Mouse (Mus musculus) testis, adult 2 months (tissue): ENCODE results near the gene Gpr55. TPM values are rescaled to one million over a fixed set of nuclear protein-coding genes. Genes with fewer than 3 reads are reported as not detected.
A peak's percentile ranks its signal among the peaks of the same experiment; 100 is the strongest.

Experiments used
- H3K27ac ChIP-seq: fragments of 200-500 bp; 2 replicates; pipeline ENCODE4 v1.5.1; 2012; ENCODE audit warnings: low read depth, low read length; ENCODE audit not compliant: control insufficient read depth, insufficient read depth
- H3K27me3 ChIP-seq: fragments of 200-500 bp; 2 replicates; pipeline ENCODE4 v1.6.1; 2012; ENCODE audit warnings: mild to moderate bottlenecking, low read length, moderate library complexity; ENCODE audit not compliant: control insufficient read depth, insufficient read depth
- H3K36me3 ChIP-seq: fragments of 200-500 bp; 2 replicates; pipeline ENCODE4 v1.6.1; 2012; ENCODE audit warnings: mild to moderate bottlenecking, low read length; ENCODE audit not compliant: control insufficient read depth, insufficient read depth
- H3K4me1 ChIP-seq: fragments of 200-500 bp; 2 replicates; pipeline ENCODE4 v1.6.1; 2012; ENCODE audit warnings: low read length; ENCODE audit not compliant: control insufficient read depth, insufficient read depth
- H3K4me3 ChIP-seq: fragments of 200-500 bp; 2 replicates; pipeline ENCODE4 v1.5.1; 2012; ENCODE audit warnings: low read depth, mild to moderate bottlenecking, low read length, moderate library complexity, mixed read lengths; ENCODE audit not compliant: control insufficient read depth
- CTCF ChIP-seq: fragments of 200-500 bp; IDR thresholded peaks from 2 replicates; pipeline ENCODE4 v1.5.1; 2012; ENCODE audit warnings: low read depth, mild to moderate bottlenecking, inconsistent platforms, low read length, moderate library complexity; ENCODE audit not compliant: control insufficient read depth, insufficient read depth, insufficient replicate concordance
- POLR2A ChIP-seq: fragments of 200-500 bp; IDR thresholded peaks from 2 replicates; pipeline ENCODE4 v1.6.1; 2012; ENCODE audit warnings: low read depth, mild to moderate bottlenecking, inconsistent platforms, low read length, moderate library complexity; ENCODE audit not compliant: control insufficient read depth
- polyA plus RNA-seq: library from polyadenylated mRNA; depleted of rRNA; stranded (reverse); fragments of >200 nt; gene quantifications from 2 replicates; pipeline ENCODE4 v1.2.3, GENCODE M21; 2012; rRNA removed

Gene Gpr55
- polyA plus RNA-seq: 4.2 and 5.2 TPM in 2 replicates

DNA sequence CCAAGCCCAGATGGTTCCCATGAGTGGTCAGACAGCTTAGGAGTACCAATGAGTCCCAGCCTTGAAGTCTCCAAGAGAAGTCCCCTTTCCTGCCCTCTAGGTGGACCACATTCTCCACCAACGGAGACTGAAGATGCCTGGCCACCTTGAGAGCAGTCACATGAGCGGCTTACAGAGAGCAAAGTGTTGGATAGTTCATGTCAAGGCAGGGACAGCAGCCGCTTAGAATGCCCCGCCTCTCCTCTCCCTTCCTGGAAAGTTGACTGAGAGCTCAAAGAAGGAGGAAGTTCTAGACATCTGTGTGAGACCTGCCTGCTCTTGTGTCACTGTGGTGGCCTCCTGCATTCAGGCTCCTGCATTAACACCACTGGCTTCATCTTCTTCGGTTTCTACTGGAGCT is at the start of gene Gpr55:
Gene Gpr55 (minus strand): TSS at position 135 of the 400 bp plus-strand sequence.
- no peaks in the 10 kb centered on the region for H3K36me3 ChIP-seq
- no peak within 1 kb of the TSS for H3K4me3 ChIP-seq
- H3K27ac ChIP-seq: no peak within 1 kb of the TSS
- no peaks in the 10 kb centered on the region for H3K27me3 ChIP-seq
- H3K4me1 ChIP-seq: no peaks in the 10 kb centered on the region
- TF ChIP-seq POLR2A: no peak

GRCm38 (mm10) chr1:86007778-86008177 is 47.0 kb upstream of the Gpr55 start:
- Histone ChIP-seq H3K27ac (no peak overlapping the region), H3K4me1 (no peaks in the 10 kb centered on the region), H3K4me3 (no peak overlapping the region), H3K36me3 (no peaks in the 10 kb centered on the region), H3K27me3 (no peaks in the 10 kb centered on the region)
- peak; percentile 75; the same call in 1 of the 2 replicates for TF ChIP-seq CTCF
- no peak for TF ChIP-seq POLR2A

GRCm38 (mm10) chr1:86006040-86006439 is 45.2 kb upstream of the Gpr55 start:
- Histone ChIP-seq H3K27me3 (no peaks in the 10 kb centered on the region), H3K27ac (no peak overlapping the region), H3K4me3 (no peak overlapping the region), H3K36me3 (no peaks in the 10 kb centered on the region), H3K4me1 (no peaks in the 10 kb centered on the region)
- TF ChIP-seq POLR2A (no peak), CTCF (no peak)

DNA sequence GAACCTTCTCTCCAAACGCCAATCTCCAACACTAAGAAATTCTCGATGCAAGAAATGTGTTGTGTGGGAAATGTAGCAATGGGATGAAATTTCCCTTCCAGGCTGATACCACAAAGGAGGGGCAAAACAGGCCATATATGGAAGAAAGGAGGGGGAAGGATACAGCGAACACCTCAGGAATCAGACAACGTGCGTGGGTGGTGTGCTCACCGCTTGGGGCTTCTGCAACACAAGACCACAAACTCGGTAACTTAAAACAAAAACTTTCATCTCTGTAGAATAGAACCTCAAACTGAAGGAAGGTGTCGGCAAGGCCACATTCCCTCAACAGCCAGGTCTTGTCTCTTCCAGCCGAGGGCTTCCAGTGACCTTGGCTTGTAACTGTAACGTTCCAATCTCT is 44.7 kb upstream of the Gpr55 start:
- no peak overlapping the region for H3K4me3 ChIP-seq
- TF ChIP-seq CTCF (no peak), POLR2A (no peak)
- H3K4me1 ChIP-seq: no peaks in the 10 kb centered on the region

GRCm38 (mm10) chr1:85999853-86000570 is 39.2 kb upstream of the Gpr55 start:
- H3K27ac ChIP-seq: no peak overlapping the region
- H3K4me3 ChIP-seq: no peak overlapping the region
- H3K36me3 ChIP-seq: no peaks in the 10 kb centered on the region
- no peaks in the 10 kb centered on the region for H3K27me3 ChIP-seq
- TF ChIP-seq POLR2A (no peak), CTCF (no peak)
- H3K4me1 ChIP-seq: peaks cover 9% of the 10 kb centered on the region

More for the DNA sequence above, 44.7 kb upstream of the Gpr55 start:
- no peaks in the 10 kb centered on the region for H3K27me3 ChIP-seq
- no peak overlapping the region for H3K27ac ChIP-seq
- H3K36me3 ChIP-seq: no peaks in the 10 kb centered on the region

GRCm38 (mm10) chr1:85998012-85998411 is 37.2 kb upstream of the Gpr55 start:
- Histone ChIP-seq H3K27ac (no peak overlapping the region), H3K4me3 (no peak overlapping the region), H3K27me3 (no peaks in the 10 kb centered on the region), H3K36me3 (no peaks in the 10 kb centered on the region), H3K4me1 (peaks cover 9% of the 10 kb centered on the region)
- no peak for TF ChIP-seq POLR2A
- no peak for TF ChIP-seq CTCF

GRCm38 (mm10) chr1:85997221-85997620 is 36.4 kb upstream of the Gpr55 start:
- Histone ChIP-seq H3K27me3 (no peaks in the 10 kb centered on the region), H3K4me3 (no peak overlapping the region), H3K36me3 (no peaks in the 10 kb centered on the region), H3K27ac (no peak overlapping the region), H3K4me1 (peaks cover 9% of the 10 kb centered on the region)
- TF ChIP-seq CTCF: no peak
- TF ChIP-seq POLR2A: no peak
